Mouse (Mus musculus) ovary, adult 2 months (tissue): ENCODE measurements around the gene Oog4. TPM values are rescaled to one million over a fixed set of nuclear protein-coding genes. Genes with fewer than 3 reads are reported as not detected.

Source experiments
- polyA plus RNA-seq: library from polyadenylated mRNA; depleted of rRNA; stranded (reverse); fragments of >200 nt; gene quantifications from 2 replicates; pipeline ENCODE4 v1.2.3, GENCODE M21; 2012; rRNA removed

Oog4 gene
- polyA plus RNA-seq, result 0.85 and 1.8 TPM in 2 replicates

GRCm38 (mm10) chr4:143450224-143450623 is at the start of gene Oog4:
TSS of gene Oog4 (minus strand) at chr4:143450324.

DNA sequence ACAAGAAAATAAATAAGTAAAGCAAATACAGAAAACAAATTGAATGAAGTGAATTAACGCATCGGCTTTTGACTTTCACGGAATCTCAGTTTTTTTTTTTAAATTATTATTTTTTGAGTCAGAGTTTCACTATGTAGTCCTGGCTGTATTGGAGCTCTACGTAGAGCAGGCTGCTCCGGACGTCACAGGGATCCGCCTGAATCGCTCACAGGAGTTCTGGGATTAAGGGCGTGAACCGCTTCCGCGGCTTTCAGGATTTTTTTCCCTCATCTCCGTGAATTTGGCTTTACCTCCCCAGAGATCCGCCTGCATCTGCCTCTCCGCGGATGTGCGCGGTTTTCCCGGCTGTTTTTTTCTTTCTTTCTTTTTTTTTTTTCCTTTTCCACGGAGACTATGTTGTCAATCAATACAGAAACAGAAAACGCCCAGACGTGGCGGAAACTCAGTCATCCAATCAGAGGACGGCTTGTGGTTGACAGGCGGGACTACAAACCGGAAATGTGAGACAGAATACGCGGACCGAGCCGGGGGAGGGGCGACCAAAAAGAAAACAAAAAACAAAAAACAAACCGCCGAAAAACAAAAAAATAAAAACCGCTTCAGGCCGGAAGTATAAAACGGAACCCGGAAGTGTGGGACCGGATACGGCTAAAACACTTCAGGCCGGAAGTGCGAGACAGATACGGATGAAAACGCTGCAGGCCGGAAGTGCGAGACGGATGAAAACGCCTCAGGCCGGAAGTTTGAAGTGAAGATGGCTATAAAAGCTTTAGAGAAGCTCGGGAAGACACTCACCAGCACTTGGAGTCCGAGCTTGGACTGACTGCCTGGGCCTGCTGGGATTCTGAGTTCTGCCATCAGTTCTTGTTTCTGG is 37.7 kb downstream of the Oog4 start, which contains the start of gene Pramef8:
Gene Pramef8 (plus strand): TSS at position 208 of the 874 bp plus-strand sequence.

GRCm38 (mm10) chr4:143394181-143394580 is 55.9 kb downstream of the Oog4 start, which contains the start of gene Pramel1:
TSS of gene Pramel1 (plus strand) at chr4:143394428.

Other genes with a start within 250 kb of the Oog4 start
- 16.6 and 18.9 TPM in 2 replicates for gene Prdm2, start 237.3 kb downstream of the Oog4 start, polyA plus RNA-seq
- gene Pdpn, start 150.8 kb downstream of the Oog4 start, polyA plus RNA-seq, result 10.1 and 10.2 TPM in 2 replicates
- gene Lrrc38, start 100.6 kb downstream of the Oog4 start, polyA plus RNA-seq, result 2.3 and 3.3 TPM in 2 replicates
- gene Pramel1, start 55.9 kb downstream of the Oog4 start, polyA plus RNA-seq, result 0.12 TPM in 1 of 2 replicates, not detected in the other
- gene Pramef8, start 37.9 kb downstream of the Oog4 start, polyA plus RNA-seq, result 4.5 and 6.2 TPM in 2 replicates
- not detected in 2 replicates for gene Gm13043, start 61.0 kb upstream of the Oog4 start, polyA plus RNA-seq
- gene Gm13040, start 85.6 kb upstream of the Oog4 start, polyA plus RNA-seq, result not detected in 2 replicates
- gene BC080695, start 101.4 kb upstream of the Oog4 start, polyA plus RNA-seq, result not detected in 2 replicates
- not detected in 2 replicates for gene Gm13057, start 101.4 kb upstream of the Oog4 start, polyA plus RNA-seq
- gene Gm13083, start 164.7 kb upstream of the Oog4 start, polyA plus RNA-seq, result not detected in 2 replicates
- not detected in 2 replicates for gene Gm13088, start 206.9 kb upstream of the Oog4 start, polyA plus RNA-seq